Mouse (Mus musculus) cerebellum, adult 11 months (tissue): ENCODE data around the gene Klk1b5.

Experiments used
- DNase-seq: peaks from one replicate; pipeline ENCODE4 v3.0.0; 2022

The Klk1b5 gene

DNA sequence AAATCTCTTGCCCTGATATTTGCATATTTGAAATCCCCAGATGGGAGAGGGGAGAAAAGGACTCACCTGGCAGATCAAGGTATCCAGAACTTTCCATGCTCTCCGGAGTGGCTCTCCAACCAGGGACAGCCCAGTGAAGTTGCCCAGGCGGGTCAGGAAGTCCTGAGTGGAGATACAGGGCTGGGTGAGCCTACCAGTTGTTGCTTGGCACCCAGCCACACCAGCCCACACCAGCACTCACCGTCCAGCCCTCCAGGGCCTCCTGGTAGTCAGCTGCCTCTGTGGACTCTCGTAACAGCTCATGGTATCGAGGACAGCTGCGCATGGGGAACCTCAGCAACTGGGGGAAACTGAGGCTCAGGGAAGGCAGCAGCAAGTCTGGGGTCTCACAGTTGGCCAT is 39.2 kb downstream of the Klk1b5 start:
- no peak for DNase-seq

DNA sequence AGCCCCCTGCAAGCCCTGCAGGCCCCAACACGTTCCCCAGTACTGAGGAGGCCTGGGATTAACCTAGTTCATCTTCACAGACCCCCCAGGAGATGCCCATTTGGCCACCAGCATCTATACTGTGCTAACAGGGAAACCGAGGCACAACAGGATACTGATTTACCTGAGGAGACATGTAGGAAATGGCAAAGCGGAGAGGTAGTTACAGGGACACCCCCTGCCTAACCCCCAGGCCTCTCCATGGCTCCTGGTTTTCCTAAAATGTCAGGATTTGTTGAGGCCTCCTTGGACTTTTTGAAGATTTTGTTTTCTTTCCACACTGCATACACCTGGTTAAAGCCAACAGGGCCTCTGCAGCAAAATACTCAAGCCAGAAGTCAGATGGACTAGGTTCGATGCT is 41.5 kb downstream of the Klk1b5 start, which contains the start of gene Acp4:
Acp4 (minus strand) TSS at position 101 of the 400 bp plus-strand sequence.
- no peak for DNase-seq

- DNase-seq = no peak
Measured at GRCm38 (mm10) chr7:44260410-44260809, 44.7 kb downstream of the Klk1b5 start.

DNA sequence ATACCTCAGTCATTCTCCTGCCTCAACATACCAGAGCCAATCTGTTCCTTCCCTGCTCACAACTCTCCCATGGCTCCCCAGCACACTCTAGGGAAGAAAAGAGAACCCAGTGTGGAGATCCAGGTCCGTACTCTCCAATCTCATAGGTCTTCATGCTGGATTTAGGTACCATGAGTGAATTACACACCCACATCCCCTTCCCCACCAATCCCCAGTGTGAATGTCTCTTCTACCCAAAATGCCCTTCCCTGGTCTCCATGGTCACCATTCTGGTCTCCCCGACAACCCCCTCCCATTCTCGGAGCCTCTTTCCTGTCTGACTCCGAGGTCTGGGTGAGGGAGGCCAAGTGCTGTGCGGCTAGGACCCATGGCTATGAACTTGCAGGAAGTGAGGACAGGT is 45.4 kb downstream of the Klk1b5 start, which contains the start of gene Gm15517:
Gm15517 (plus strand) TSS at position 301 of the 400 bp plus-strand sequence.
- DNase-seq = no peak

GRCm38 (mm10) chr7:44262791-44263643 is 47.3 kb downstream of the Klk1b5 start:
- peak; percentile 97 for DNase-seq

DNA sequence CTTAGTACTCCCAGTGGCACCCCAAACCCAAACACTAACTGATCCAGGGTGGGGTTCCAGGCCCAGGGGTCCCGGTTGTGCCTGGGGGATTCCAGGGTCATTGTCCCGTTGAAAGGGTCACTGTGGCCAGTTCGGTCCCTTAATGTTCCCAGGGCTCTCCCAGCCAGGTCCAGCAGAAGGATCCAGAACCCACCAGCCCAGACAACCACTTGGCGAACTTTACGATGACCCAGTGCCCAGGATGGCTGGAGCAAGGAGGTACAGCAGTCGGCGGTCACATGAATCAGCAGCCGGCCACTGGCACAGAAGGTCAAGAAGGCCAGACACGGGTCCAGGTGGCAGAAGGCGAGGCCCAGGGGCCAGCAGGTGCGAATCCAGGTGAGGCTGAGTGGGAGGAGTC is 52.4 kb downstream of the Klk1b5 start:
- DNase-seq = no peak

- no peak for DNase-seq
Measured at GRCm38 (mm10) chr7:44269397-44269796, 53.7 kb downstream of the Klk1b5 start.
